Mouse (Mus musculus) forebrain, embryonic 12.5 days (tissue): Measurements from ENCODE around the gene Arih2. TPM values are rescaled to one million over a fixed set of nuclear protein-coding genes. Genes with fewer than 3 reads are reported as not detected.

Experiments
- ATAC-seq: fragments of 200-750 bp; cut with Nextera tagmentation; 2 replicates; pipeline ENCODE4 v1.8.0; 2017; ENCODE audit warnings: moderate TSS enrichment; ENCODE audit not compliant: low FRiP score
- H3K27ac ChIP-seq: fragments of 300-500 bp; sonication (generic); 2 replicates; pipeline ENCODE4 v1.5.1; 2016; ENCODE audit warnings: mild to moderate bottlenecking
- H3K27me3 ChIP-seq: fragments of 300-500 bp; sonication (generic); 2 replicates; pipeline ENCODE4 v1.6.1; 2016; ENCODE audit warnings: mild to moderate bottlenecking
- H3K36me3 ChIP-seq: fragments of 300-500 bp; sonication (generic); replicated peaks from 2 replicates; pipeline ENCODE4 v1.6.1; 2016; ENCODE audit warnings: mild to moderate bottlenecking
- H3K4me1 ChIP-seq: fragments of 300-500 bp; sonication (generic); 2 replicates; pipeline ENCODE4 v1.6.1; 2016
- H3K4me2 ChIP-seq: fragments of 300-500 bp; sonication (generic); 2 replicates; pipeline ENCODE4 v1.6.1; 2016; ENCODE audit warnings: mild to moderate bottlenecking, moderate library complexity
- H3K4me3 ChIP-seq: fragments of 300-500 bp; sonication (generic); replicated peaks from 2 replicates; pipeline ENCODE4 v1.5.1; 2016; ENCODE audit warnings: mild to moderate bottlenecking
- H3K9ac ChIP-seq: fragments of 300-500 bp; sonication (generic); 2 replicates; pipeline ENCODE4 v1.6.1; 2016; ENCODE audit warnings: mild to moderate bottlenecking
- H3K9me3 ChIP-seq: fragments of 300-500 bp; sonication (generic); 2 replicates; pipeline ENCODE4 v1.6.1; 2016
- WGBS: fragments of 180-500 bp; shearing (Covaris S2); methylation state at CpG from one replicate; pipeline ENCODE4 v1.1.7; 2016; 5-methylcytosine and 5-hydroxymethylcytosine counted together
- polyA plus RNA-seq: library from polyadenylated mRNA; unstranded; fragments of >200 nt; fragmentation: Nextera tagmentation; extraction: Ambion mirVana; gene quantifications from 2 replicates; pipeline ENCODE4 v1.2.1, GENCODE M21; 2016

Gene Arih2
- 56.4 and 57.9 TPM in 2 replicates for polyA plus RNA-seq

DNA sequence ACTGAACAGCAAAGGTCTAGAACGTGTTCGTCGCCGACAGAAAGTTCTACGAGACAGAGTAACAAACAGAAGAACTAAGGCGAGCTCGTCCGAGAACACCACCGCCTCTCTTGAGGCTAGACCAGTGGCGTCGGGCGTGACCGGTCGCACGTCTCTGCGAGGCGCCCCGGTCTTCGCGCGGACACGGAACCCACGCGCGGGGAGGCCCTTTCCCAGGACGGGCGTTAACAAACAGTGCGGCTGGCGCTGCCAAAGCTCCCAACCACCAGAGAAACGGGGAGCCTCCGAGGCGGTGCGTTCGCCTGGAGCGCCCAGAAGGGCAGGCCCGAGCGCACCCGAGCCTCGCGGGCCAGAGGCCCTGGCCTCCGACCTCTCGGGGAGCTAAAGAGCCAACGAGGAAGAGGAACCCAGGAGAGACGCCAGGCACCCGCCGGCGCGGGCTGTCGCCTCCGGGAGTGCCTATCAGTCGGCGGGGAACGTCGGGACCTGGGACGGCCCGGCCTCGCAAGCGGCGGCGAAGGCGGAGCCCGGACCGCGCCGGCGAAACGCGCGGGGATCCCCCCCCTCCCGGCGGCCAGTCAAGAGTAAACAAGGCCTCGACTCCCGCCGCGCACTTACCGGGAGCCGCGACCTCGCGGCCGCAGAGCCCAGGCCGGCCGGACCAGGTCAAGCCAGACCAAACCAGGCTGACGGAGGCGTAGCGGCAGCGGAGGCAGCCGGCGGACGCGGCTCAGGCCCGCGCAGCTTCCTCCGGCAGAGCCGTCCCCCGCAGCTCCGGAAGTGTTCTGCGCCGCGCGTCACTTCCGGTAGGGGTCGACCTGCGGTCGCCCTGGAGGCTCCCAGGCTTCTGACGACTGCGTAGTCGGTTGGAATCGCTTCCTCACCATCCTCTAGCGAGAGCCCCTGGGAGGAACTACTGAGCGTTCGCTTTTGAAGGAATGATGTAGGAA is at the start of gene Arih2:
Gene Arih2, minus strand, starts transcription at position 776 of the 950 bp plus-strand sequence.
- Histone ChIP-seq H3K27me3 (no peaks in the 10 kb centered on the region), H3K4me3 (peak within 1 kb of the TSS; percentile 99), H3K36me3 (no peaks in the 10 kb centered on the region), H3K4me2 (peak within 1 kb of the TSS; percentile 85), H3K4me1 (peaks cover 21% of the 10 kb centered on the region), H3K9ac (peak within 1 kb of the TSS; percentile 95), H3K9me3 (no peaks in the 10 kb centered on the region), H3K27ac (peak within 1 kb of the TSS; percentile 83)
- under 1% methylated on average over 102 of the region's 112 CpGs for WGBS
- peak; percentile 98 for ATAC-seq

DNA sequence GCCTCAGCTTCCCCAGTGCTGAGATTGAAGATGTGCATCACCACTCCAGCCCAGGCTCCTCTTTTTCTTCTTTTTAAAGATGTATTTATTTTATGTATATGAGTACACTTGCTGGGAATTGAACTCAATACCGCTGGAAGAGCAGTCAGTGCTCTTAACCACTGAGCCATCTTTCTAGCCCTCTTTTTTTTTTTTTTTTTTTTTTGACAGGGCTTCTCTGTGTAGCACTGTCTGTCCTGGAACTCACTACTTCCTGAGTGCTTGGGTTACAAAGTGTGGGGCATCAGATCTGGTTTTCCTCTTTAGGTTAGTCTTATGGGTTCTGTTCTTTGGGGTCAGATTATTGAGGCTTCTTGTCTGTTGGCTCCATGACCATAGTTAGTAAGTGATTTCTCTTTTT is 45.3 kb upstream of the Arih2 start:
- Histone ChIP-seq H3K27ac (no peak overlapping the region), H3K9ac (0 out of 2 replicates have a peak overlapping the region, but pooled peaks have one; percentile 21), H3K36me3 (no peaks in the 10 kb centered on the region), H3K4me3 (no peak overlapping the region), H3K9me3 (no peaks in the 10 kb centered on the region), H3K27me3 (peaks cover 10% of the 10 kb centered on the region; the same call in 1 of the 2 replicates), H3K4me2 (peak overlapping the region; percentile 85), H3K4me1 (peaks cover 31% of the 10 kb centered on the region)
- 100% methylated on average over 1 of the region's 1 CpGs for WGBS
- no peak for ATAC-seq

GRCm38 (mm10) chr9:108693946-108694345 is 44.8 kb upstream of the Arih2 start:
- H3K4me1 ChIP-seq = peaks cover 37% of the 10 kb centered on the region
- no peak overlapping the region for H3K27ac ChIP-seq
- peaks cover 10% of the 10 kb centered on the region; the same call in 1 of the 2 replicates for H3K27me3 ChIP-seq
- WGBS = 67% methylated on average over 4 of the region's 4 CpGs
- ATAC-seq = no peak
- H3K4me2 ChIP-seq = peak overlapping the region; percentile 85
- H3K9ac ChIP-seq = peak overlapping the region; percentile 21; the same call in 1 of the 2 replicates
- H3K36me3 ChIP-seq = no peaks in the 10 kb centered on the region
- peak overlapping the region; percentile 16; the same call in 1 of the 2 replicates for H3K4me3 ChIP-seq
- no peaks in the 10 kb centered on the region for H3K9me3 ChIP-seq

- Histone ChIP-seq H3K36me3 (no peaks in the 10 kb centered on the region), H3K27ac (peak overlapping the region; percentile 69), H3K9me3 (no peaks in the 10 kb centered on the region), H3K9ac (peak overlapping the region; percentile 83), H3K27me3 (peaks cover 10% of the 10 kb centered on the region; the same call in 1 of the 2 replicates), H3K4me2 (peak overlapping the region; percentile 85), H3K4me1 (peaks cover 50% of the 10 kb centered on the region), H3K4me3 (peak overlapping the region; percentile 89)
- ATAC-seq = peak; percentile 66
- WGBS = under 1% methylated on average over 92 of the region's 92 CpGs
Measured at GRCm38 (mm10) chr9:108692226-108693041, 43.2 kb upstream of the Arih2 start.

- Histone ChIP-seq H3K4me3 (peak overlapping the region; percentile 89), H3K9me3 (no peaks in the 10 kb centered on the region), H3K27me3 (peaks cover 10% of the 10 kb centered on the region; the same call in 1 of the 2 replicates), H3K27ac (peak overlapping the region; percentile 69; the same call in 1 of the 2 replicates), H3K4me2 (peak overlapping the region; percentile 85), H3K9ac (peak overlapping the region; percentile 83), H3K4me1 (peaks cover 52% of the 10 kb centered on the region), H3K36me3 (no peaks in the 10 kb centered on the region)
- ATAC-seq = peak; percentile 91
- 2% methylated on average over 42 of the region's 42 CpGs for WGBS
Measured at GRCm38 (mm10) chr9:108691846-108692225, 42.6 kb upstream of the Arih2 start.

DNA sequence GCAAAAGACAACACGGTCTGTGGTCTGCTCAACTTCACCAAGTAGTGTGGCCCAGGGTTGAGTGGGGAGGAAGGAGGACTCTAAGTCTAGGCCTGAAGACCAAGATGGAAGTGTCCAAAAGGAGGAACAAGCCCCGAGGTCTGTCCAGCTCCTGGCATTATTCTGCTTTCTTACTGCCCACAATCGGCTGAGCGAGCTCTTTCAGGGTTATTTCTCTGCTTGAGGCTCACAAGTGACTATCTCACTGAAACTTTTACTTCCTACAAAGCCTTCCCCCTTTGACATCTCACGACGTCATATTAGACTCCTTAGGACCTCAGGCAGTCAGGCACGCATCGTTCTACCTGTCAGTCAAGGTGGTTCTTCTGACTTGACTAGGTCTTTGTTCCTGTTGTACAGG is 42.2 kb upstream of the Arih2 start:
- Histone ChIP-seq H3K4me1 (peaks cover 57% of the 10 kb centered on the region), H3K9ac (peak overlapping the region; percentile 83; the same call in 1 of the 2 replicates)
- 67% methylated on average over 8 of the region's 8 CpGs for WGBS

DNA sequence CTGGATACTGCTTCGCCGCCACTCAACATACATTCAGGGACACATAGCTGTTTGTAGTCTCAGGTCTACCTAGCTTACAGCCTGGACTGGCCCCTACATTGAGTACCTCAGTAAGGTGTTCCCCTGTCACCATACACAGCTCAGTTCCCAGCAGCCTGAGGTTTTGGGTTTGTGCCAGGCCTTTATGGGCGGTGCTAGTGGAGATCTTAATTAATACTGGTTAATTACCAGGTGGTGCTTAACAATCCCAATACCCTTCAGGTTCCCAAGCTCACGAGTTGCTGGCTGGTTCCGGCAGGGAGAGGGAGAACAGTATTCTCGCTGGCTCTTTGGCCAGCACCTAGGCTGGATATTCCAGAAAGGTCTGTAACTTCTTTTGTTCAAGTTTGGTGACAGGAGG is 41.7 kb upstream of the Arih2 start:
- Histone ChIP-seq H3K9ac (no peak overlapping the region), H3K27me3 (peaks cover 10% of the 10 kb centered on the region; the same call in 1 of the 2 replicates), H3K9me3 (no peaks in the 10 kb centered on the region), H3K4me1 (peaks cover 60% of the 10 kb centered on the region), H3K36me3 (no peaks in the 10 kb centered on the region), H3K4me3 (no peak overlapping the region), H3K27ac (no peak overlapping the region), H3K4me2 (no peak overlapping the region)
- ATAC-seq = no peak
- 78% methylated on average over 6 of the region's 6 CpGs for WGBS

More for the DNA sequence above, 42.2 kb upstream of the Arih2 start:
- no peak for ATAC-seq
- Histone ChIP-seq H3K4me2 (peak overlapping the region; percentile 85), H3K36me3 (no peaks in the 10 kb centered on the region), H3K27me3 (peaks cover 10% of the 10 kb centered on the region; the same call in 1 of the 2 replicates), H3K27ac (no peak overlapping the region), H3K4me3 (peak overlapping the region; percentile 89; the same call in 1 of the 2 replicates), H3K9me3 (no peaks in the 10 kb centered on the region)

DNA sequence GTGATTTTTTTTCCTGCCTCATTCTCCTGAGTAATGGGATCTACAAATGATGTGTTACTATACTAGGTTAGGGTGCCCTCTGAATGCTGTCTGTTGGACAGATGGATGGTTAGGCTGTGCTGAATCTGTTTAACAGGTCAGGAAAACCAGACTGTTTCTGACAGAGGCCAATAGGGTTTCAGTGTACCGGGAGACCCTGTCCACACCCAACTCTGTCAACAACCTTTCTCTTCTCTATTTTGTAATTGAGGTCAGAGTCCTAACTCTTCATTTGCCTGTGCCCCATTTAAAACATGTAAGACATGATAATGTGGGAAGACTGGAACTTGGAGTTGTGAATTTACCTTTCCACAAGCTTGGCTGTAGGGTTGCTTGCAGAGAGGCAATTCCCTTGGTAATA is 40.8 kb upstream of the Arih2 start:
- WGBS = 81% methylated on average over 1 of the region's 1 CpGs
- no peaks in the 10 kb centered on the region for H3K9me3 ChIP-seq
- H3K4me3 ChIP-seq = no peak overlapping the region
- H3K9ac ChIP-seq = no peak overlapping the region
- ATAC-seq = no peak
- peaks cover 60% of the 10 kb centered on the region for H3K4me1 ChIP-seq
- H3K27ac ChIP-seq = no peak overlapping the region
- H3K36me3 ChIP-seq = no peaks in the 10 kb centered on the region; the same call in 1 of the 2 replicates
- H3K27me3 ChIP-seq = peaks cover 10% of the 10 kb centered on the region; the same call in 1 of the 2 replicates
- H3K4me2 ChIP-seq = no peak overlapping the region

DNA sequence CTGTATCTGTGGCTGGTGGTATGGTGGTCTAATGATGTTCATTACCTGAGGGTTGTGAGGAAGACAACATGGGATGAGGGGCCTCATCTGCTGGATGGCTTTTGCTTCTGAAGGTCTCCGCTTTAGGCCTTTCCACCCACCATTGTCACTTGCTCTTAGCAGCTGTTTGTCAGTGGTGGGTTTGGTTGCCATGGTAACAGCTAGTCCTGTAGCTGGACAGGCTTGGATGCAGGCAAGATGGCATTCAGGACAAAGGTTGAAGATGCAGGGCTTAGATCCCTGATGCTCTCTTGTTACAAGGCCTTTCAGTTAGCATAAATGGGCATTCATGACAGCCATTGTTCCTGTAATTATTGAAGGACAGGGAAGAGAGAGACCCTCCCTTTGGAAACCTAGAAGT is 39.9 kb upstream of the Arih2 start, which contains the start of gene Prkar2a:
Gene Prkar2a, plus strand, starts transcription at position 209 of the 400 bp plus-strand sequence.
- H3K9ac ChIP-seq = peak within 1 kb of the TSS; percentile 25; the same call in 1 of the 2 replicates
- H3K4me2 ChIP-seq = no peak within 1 kb of the TSS
- no peak for ATAC-seq

DNA sequence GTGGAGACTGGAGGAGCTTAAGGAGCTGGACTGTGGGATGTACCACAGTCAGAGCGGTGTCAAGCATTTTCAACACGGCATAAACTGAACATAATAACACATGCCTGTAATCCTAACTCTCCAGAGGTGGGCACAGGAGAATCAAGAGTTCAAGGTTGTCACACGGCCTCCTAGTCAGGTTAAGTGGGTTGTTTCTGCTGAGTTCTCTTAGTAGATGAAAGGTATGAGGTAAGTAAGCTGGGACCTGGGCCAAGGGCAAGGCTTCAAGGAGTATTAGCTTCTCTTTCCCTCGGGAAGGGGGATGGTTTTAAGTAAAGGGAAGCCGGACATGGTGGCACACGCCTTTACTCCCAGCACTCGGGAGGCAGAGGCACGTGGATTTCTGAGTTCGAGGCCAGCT is 39.3 kb upstream of the Arih2 start:
- 79% methylated on average over 9 of the region's 9 CpGs for WGBS

More for the DNA sequence above, 39.9 kb upstream of the Arih2 start, which contains the start of gene Prkar2a:
- Histone ChIP-seq H3K27me3 (peaks cover 10% of the 10 kb centered on the region; the same call in 1 of the 2 replicates), H3K36me3 (no peaks in the 10 kb centered on the region; the same call in 1 of the 2 replicates), H3K4me1 (peaks cover 54% of the 10 kb centered on the region), H3K9me3 (no peaks in the 10 kb centered on the region), H3K4me3 (no peak within 1 kb of the TSS), H3K27ac (peak within 1 kb of the TSS; percentile 68; the same call in 1 of the 2 replicates)
- WGBS = 29% methylated on average over 1 of the region's 1 CpGs

GRCm38 (mm10) chr9:108687686-108688085 is 38.5 kb upstream of the Arih2 start:
- peaks cover 3% of the 10 kb centered on the region for H3K36me3 ChIP-seq
- H3K4me2 ChIP-seq = no peak overlapping the region
- peaks cover 40% of the 10 kb centered on the region for H3K4me1 ChIP-seq
- H3K27ac ChIP-seq = no peak overlapping the region
- H3K9ac ChIP-seq = no peak overlapping the region
- WGBS = 86% methylated on average over 2 of the region's 2 CpGs
- H3K4me3 ChIP-seq = no peak overlapping the region
- ATAC-seq = no peak
- H3K9me3 ChIP-seq = no peaks in the 10 kb centered on the region
- peaks cover 10% of the 10 kb centered on the region; the same call in 1 of the 2 replicates for H3K27me3 ChIP-seq

More for the DNA sequence above, 39.3 kb upstream of the Arih2 start:
- H3K9ac ChIP-seq = no peak overlapping the region
- peaks cover 47% of the 10 kb centered on the region for H3K4me1 ChIP-seq
- H3K4me2 ChIP-seq = no peak overlapping the region
- no peak for ATAC-seq
- peaks cover 10% of the 10 kb centered on the region; the same call in 1 of the 2 replicates for H3K27me3 ChIP-seq
- H3K27ac ChIP-seq = no peak overlapping the region
- no peaks in the 10 kb centered on the region; the same call in none of the 2 replicates for H3K36me3 ChIP-seq
- H3K9me3 ChIP-seq = no peaks in the 10 kb centered on the region
- H3K4me3 ChIP-seq = no peak overlapping the region
